Mouse (Mus musculus) liver, embryonic 14.5 days (tissue): Measurements from ENCODE around the gene Tmem179. TPM values are rescaled to one million over a fixed set of nuclear protein-coding genes. Genes with fewer than 3 reads are reported as not detected.

Experiments
- ATAC-seq: fragments of 200-750 bp; cut with Nextera tagmentation; 2 replicates; pipeline ENCODE4 v1.8.0; 2017; ENCODE audit warnings: moderate number of reproducible peaks, mild to moderate bottlenecking, moderate library complexity; ENCODE audit not compliant: insufficient read depth
- DNase-seq, 3 experiments: peaks; one replicate each; pipeline ENCODE4 v3.0.0-alpha.2; 2012 to 2013; ENCODE audit warnings: low read depth in 3 of 3, low spot score in 3 of 3
- H3K27ac ChIP-seq: fragments of 300-500 bp; sonication (generic); 2 replicates; pipeline ENCODE4 v1.5.1; 2014; ENCODE audit warnings: moderate library complexity, mild to moderate bottlenecking, control low read depth, inconsistent platforms
- H3K27me3 ChIP-seq: fragments of 300-500 bp; sonication (generic); 2 replicates; pipeline ENCODE4 v1.6.1; 2014; ENCODE audit warnings: mild to moderate bottlenecking, low read length, moderate library complexity; ENCODE audit not compliant: control insufficient read depth, insufficient read depth
- H3K36me3 ChIP-seq: fragments of 300-500 bp; sonication (generic); replicated peaks from 2 replicates; pipeline ENCODE4 v1.6.1; 2014; ENCODE audit warnings: low read depth; ENCODE audit not compliant: control insufficient read depth, insufficient read depth
- H3K4me1 ChIP-seq, 2 experiments: fragments of 200-500 bp in 1 of 2; fragments of 300-500 bp in 1 of 2; sonication (generic) in 1 of 2; replicated peaks; 2 replicates each; pipeline ENCODE4 v1.6.1; 2012 to 2014; ENCODE audit warnings: antibody characterized with exemption in 1 of 2, inconsistent platforms in 1 of 2, low read length in 1 of 2; ENCODE audit not compliant: control insufficient read depth in 2 of 2, insufficient read depth in 2 of 2
- H3K4me2 ChIP-seq: fragments of 300-500 bp; sonication (generic); 2 replicates; pipeline ENCODE4 v1.6.1; 2014; ENCODE audit warnings: low read depth, mild to moderate bottlenecking, control low read depth, moderate library complexity
- H3K4me3 ChIP-seq, 2 experiments: fragments of 200-500 bp in 1 of 2; fragments of 300-500 bp in 1 of 2; sonication (generic) in 1 of 2; 2 replicates each; pipeline ENCODE4 v1.5.1; 2012 to 2014; ENCODE audit warnings: low read depth in 2 of 2, low read length in 2 of 2, mild to moderate bottlenecking in 2 of 2, control low read depth in 1 of 2, inconsistent platforms in 1 of 2, moderate library complexity in 1 of 2; ENCODE audit not compliant: insufficient read depth in 1 of 2
- H3K9ac ChIP-seq: fragments of 300-500 bp; sonication (generic); replicated peaks from 2 replicates; pipeline ENCODE4 v1.6.1; 2014; ENCODE audit warnings: mild to moderate bottlenecking, control low read depth, moderate library complexity
- H3K9me3 ChIP-seq: fragments of 300-500 bp; sonication (generic); 2 replicates; pipeline ENCODE4 v1.6.1; 2016; ENCODE audit warnings: low read length, mixed read lengths; ENCODE audit not compliant: control insufficient read depth
- CTCF ChIP-seq: IDR thresholded peaks from 2 replicates; pipeline ENCODE4 v1.5.1; 2016; ENCODE audit warnings: antibody characterized with exemption, low read depth, control low read depth
- EP300 ChIP-seq: IDR thresholded peaks from 2 replicates; pipeline ENCODE4 v1.6.1; 2016; ENCODE audit warnings: antibody characterized with exemption, low read depth
- WGBS: fragments of 180-500 bp; shearing (Covaris S2); extraction: QIAGEN DNeasy Blood & Tissue Kit; methylation state at CpG from one replicate; pipeline ENCODE4 v1.1.7; 2014; ENCODE audit not compliant: insufficient replicate concordance; 5-methylcytosine and 5-hydroxymethylcytosine counted together
- polyA plus RNA-seq, 2 experiments: library from polyadenylated mRNA; depleted of rRNA in 1 of 2; stranded (reverse) in 1 of 2; unstranded in 1 of 2; fragments of >200 nt; fragmentation: Nextera tagmentation in 1 of 2; extraction: Ambion mirVana in 1 of 2; gene quantifications; 2 replicates each; pipeline versions ENCODE4 v1.2.1 to v1.2.3; 2012 to 2014

The Tmem179 gene
- polyA plus RNA-seq (2012; rRNA removed) (0.02 and 0.09 TPM in 2 replicates), polyA plus RNA-seq (2014; fragmentation: Nextera tagmentation; extraction: Ambion mirVana) (0.05 and 0.08 TPM in 2 replicates)

DNA sequence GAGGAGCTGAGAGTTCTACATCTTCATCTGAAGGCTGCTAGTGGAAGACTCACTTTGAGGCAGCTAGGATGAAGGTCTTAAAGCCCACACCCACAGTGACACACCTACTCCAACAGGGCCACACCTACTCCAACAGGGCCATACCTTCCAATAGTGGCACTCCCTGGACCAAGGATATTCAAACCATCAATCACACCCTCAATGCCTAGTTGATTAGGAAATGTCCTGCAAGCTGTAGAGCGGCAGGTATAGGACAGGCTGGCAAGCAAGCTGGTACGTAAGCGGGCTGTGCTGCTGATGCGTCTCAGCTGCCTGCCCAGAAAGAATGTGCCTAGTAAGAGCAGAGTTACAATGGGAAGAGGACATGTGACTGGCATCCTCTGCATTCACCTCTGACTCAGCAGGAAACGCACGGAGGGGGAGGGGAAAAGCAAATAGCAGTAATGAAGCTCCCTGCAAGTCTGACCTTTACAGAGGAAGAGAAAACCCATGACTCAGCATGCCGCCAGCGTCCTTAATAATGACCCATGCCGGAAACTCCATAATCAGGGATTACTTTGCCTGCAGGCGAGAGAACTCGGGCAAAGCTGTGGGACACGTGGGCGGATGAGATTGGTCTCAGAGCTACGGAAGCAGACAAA lies at the start of gene Tmem179:
Gene Tmem179, minus strand, starts transcription at position 51 of the 641 bp plus-strand sequence.
- ATAC-seq = peak; percentile 52; the same call in 1 of the 2 replicates
- no peak for TF ChIP-seq EP300
- no peak for TF ChIP-seq CTCF
- no peak within 1 kb of the TSS for H3K4me3 ChIP-seq
- H3K9ac ChIP-seq = no peak within 1 kb of the TSS
- H3K27ac ChIP-seq = no peak within 1 kb of the TSS
- no peak within 1 kb of the TSS for H3K4me2 ChIP-seq
- WGBS = 6% methylated on average over 14 of the region's 14 CpGs
- peak in 2 of 3 experiments; percentile 14 to 19 for DNase-seq
- H3K4me1 ChIP-seq = peaks cover 0 to 15% of the 10 kb centered on the region in 2 experiments; a peak in 2 of 4 replicates
- no peaks in the 10 kb centered on the region; the same call in 1 of the 2 replicates for H3K27me3 ChIP-seq
- H3K36me3 ChIP-seq = no peaks in the 10 kb centered on the region
- H3K9me3 ChIP-seq = no peaks in the 10 kb centered on the region

DNA sequence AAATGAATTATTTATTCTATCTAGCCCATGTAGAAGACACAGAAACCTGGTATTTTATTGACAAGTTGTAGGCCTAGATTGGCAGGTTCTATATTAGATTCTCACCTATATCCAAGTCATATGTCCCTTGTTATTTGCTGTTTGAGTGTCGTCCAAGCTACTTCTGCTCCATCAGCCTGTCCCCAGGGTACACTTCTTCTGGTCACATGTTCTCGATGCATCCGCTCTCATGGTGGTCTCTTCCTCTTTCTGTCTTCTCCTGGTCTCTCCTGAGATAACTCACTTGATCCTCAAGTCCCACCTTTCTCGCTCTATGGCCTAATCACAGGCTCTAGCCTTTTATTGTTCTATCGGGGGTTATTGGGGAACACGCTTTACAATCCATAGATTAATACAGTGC lies 46.5 kb upstream of the Tmem179 start:
- DNase-seq (no peak), ATAC-seq (no peak)
- no peaks in the 10 kb centered on the region; a peak in 1 of 4 replicates for H3K4me1 ChIP-seq
- no peak for TF ChIP-seq CTCF
- TF ChIP-seq EP300 = no peak
- H3K4me2 ChIP-seq = no peak overlapping the region
- WGBS = 56% methylated on average over 6 of the region's 6 CpGs
- H3K36me3 ChIP-seq = no peaks in the 10 kb centered on the region
- no peak overlapping the region for H3K9ac ChIP-seq
- no peaks in the 10 kb centered on the region for H3K9me3 ChIP-seq
- no peaks in the 10 kb centered on the region for H3K27me3 ChIP-seq
- no peak overlapping the region for H3K27ac ChIP-seq
- H3K4me3 ChIP-seq = no peak overlapping the region

DNA sequence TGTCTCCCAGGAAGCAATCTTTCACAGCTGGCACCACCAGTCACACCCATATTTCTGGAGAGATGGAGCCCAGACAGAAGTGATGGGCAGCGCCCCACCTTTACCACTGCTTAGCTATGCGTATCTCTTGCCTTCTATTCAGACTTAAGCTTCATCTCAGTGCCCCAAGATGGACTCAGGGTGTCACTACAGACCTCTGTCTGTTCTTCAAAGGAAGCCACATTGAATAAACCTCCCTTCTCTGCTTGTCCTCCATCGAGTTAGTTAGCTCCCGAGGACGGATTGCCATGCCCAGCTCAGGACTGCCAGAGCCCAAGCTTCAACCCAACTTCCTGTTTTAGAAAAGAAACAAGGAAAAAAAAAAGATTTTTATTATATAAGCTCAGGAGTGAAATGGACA lies 45.9 kb upstream of the Tmem179 start:
- Histone ChIP-seq H3K36me3 (no peaks in the 10 kb centered on the region), H3K4me2 (no peak overlapping the region), H3K4me3 (no peak overlapping the region), H3K4me1 (no peaks in the 10 kb centered on the region; a peak in 1 of 4 replicates), H3K9ac (no peak overlapping the region), H3K9me3 (no peaks in the 10 kb centered on the region), H3K27ac (no peak overlapping the region), H3K27me3 (no peaks in the 10 kb centered on the region)
- TF ChIP-seq CTCF (no peak), EP300 (no peak)
- DNase-seq = no peak
- no peak for ATAC-seq
- WGBS = 43% methylated on average over 5 of the region's 5 CpGs

DNA sequence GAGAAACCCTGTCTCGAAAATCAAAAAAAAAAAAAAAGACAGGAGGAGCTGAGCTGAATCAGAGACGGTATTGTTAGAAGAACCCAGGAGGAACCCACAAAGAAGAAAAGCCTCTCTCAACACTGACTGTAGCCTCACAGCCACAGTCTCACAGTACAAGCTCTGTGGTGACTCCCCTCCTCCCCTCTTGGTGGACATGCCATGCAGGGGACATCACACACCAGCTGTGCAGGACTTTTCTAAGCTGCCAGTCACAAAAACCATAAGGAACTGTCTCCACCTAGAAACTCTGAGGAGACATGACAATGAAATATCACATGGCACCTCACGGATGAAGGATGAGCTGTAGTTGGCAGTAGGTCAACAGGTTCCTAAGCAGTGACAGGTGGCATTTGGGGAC lies 44.6 kb upstream of the Tmem179 start:
- H3K9ac ChIP-seq = no peak overlapping the region
- H3K36me3 ChIP-seq = no peaks in the 10 kb centered on the region
- H3K4me2 ChIP-seq = no peak overlapping the region
- ATAC-seq = no peak
- no peak for DNase-seq
- H3K27ac ChIP-seq = no peak overlapping the region
- H3K4me3 ChIP-seq = no peak overlapping the region
- no peaks in the 10 kb centered on the region for H3K27me3 ChIP-seq
- H3K9me3 ChIP-seq = no peaks in the 10 kb centered on the region
- TF ChIP-seq EP300 = no peak
- no peak for TF ChIP-seq CTCF
- WGBS = 54% methylated on average over 3 of the region's 3 CpGs
- H3K4me1 ChIP-seq = no peaks in the 10 kb centered on the region; a peak in 1 of 4 replicates

DNA sequence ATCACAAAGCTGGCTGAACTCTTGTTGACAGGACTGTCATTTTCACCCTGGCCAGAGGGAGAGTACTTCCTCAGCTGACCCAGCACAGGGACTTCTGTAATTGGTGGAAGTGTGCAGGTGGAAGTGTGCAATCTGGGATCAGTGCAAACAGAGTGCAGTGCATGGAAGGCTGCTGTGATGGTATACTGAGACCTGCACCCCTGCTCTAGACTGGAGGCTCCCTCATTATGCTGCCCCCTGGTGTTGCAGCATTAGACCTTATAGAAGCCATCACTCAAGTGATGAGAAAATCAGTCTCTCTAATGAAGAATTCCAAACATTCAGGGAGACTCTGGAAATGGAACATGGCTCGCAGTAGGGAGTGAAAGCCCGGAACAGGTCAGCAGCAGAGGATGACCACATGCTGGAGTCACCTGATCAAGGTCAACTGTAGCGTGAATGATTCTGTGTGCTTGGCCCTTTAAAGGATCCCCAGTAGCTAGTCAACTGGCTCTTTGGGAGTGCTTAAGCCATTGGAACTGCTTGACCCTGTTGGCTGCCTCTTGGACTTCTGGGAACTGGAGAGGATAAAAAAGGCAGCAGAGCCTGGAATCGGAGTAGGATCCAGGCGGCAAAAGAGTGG lies 43.7 kb upstream of the Tmem179 start:
- Histone ChIP-seq H3K4me1 (no peaks in the 10 kb centered on the region; a peak in 1 of 4 replicates), H3K9me3 (no peaks in the 10 kb centered on the region), H3K9ac (no peak overlapping the region), H3K36me3 (no peaks in the 10 kb centered on the region), H3K4me3 (no peak overlapping the region), H3K4me2 (no peak overlapping the region), H3K27ac (no peak overlapping the region), H3K27me3 (no peaks in the 10 kb centered on the region)
- no peak for DNase-seq
- WGBS = 60% methylated on average over 5 of the region's 5 CpGs
- peak; percentile 47; the same call in 1 of the 2 replicates for ATAC-seq
- TF ChIP-seq CTCF (peak; percentile 58), EP300 (no peak)
